Mouse (Mus musculus) brain, embryonic 18.5 days (tissue): ENCODE measurements around the gene Pomgnt2.

Experiments used
- DNase-seq: peaks from one replicate; pipeline ENCODE4 v3.0.0-alpha.2; 2012; ENCODE audit warnings: low read depth, low spot score

Gene Pomgnt2

DNA sequence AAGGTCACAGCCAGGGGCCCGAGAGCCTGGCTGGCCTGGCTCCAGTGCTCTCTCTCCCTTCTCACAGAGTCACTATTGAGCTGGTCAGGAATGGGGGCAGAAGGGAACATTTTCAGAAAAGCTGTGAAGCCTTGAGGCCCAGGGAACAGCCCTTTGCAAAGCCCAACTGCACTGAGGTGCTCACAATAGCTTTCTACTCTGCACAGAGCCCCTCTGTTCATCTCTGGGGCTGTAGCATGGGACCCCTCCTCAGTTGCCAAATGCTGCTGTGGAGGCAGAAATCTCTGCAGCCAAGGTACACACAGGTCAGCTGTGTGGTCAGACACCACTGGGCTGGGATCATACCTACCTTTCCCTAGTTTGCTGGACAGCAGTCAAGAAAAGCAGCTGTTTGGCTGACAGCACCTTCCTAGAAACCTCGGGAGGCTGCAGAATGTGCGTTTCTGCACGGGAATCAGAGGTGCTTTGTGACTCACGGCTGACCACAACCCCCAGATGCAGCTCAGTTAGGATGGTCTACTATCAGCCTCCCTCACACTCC is 27.0 kb downstream of the Pomgnt2 start:
- no peak for DNase-seq

DNA sequence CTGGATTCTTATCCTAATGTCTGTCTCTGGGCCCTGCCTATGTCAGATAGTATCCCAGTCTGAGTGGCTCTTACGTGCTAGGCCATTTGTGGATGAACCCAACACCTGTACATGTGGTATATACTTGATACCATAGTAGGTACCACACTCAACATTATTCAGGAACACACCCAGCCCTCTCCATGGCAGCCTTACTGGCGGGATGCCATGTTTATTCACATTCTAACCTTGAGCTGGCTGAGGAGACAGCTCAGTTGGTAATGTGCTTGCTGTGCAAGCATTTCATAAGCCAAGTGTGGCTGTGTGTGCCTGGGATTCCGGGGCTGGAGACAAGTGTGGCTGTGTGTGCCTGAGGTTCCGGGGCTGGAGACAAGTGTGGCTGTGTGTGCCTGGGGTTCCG is 28.7 kb downstream of the Pomgnt2 start:
- no peak for DNase-seq

DNA sequence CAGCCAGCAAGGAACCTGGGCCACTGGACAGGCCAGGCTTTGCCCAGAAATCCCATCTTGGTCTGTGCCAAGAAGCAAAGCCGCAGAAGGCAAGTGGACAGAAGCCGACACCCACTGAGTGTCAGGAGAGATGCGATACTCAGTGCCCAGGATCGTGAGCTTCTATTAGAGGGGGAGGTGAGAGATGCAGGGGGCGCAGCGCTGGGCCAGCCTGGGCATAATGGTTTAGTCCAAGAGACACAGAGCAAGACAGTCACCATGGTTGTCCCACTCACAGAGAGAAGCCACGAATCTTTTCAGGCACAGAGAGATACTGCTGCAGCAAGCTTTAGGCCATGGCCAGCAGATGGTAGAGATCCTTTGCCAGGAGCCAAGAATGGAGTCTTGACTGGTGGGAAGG is 32.0 kb downstream of the Pomgnt2 start:
- no peak for DNase-seq

GRCm38 (mm10) chr9:121959966-121960635 is 36.8 kb downstream of the Pomgnt2 start:
- no peak for DNase-seq

GRCm38 (mm10) chr9:121952596-121952995 is 44.3 kb downstream of the Pomgnt2 start:
- no peak for DNase-seq

GRCm38 (mm10) chr9:121951114-121951423 is 45.8 kb downstream of the Pomgnt2 start:
- no peak for DNase-seq

DNA sequence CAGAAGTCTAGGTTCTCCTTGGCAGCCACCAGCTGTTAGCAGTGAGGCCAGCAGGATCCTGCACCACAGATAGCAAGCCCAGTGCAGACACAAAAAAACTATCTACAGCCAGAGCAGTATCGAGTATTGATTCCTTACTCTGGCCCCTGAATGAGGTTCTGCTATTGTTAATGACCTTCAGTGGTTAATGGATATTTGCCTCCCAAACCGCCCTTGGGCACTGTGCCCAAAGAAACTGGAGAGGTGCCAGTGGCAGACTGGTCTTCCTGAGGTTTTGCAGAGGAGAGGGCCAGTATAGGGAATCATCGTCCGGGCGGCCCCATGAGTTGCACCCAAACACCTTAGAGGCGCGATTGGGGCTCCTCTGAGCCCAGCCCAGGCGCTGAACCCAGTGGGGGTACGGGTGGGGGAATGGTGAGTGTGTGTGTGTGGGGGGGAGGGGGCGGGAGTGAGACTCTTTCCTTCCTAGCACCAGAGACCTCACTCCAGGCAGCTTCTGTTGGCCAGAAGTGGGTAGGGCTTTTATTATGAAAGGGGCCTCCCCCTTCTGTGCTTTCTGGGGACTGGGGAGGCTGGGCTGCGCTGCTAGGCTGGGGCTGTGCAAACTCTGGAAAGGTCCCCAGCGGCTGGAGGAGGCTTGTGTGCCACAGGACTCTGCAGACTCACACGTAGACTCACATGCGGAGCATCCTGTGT is 46.3 kb downstream of the Pomgnt2 start, which contains the start of gene Fam198a:
Gene Fam198a, plus strand, starts transcription at position 571 of the 696 bp plus-strand sequence.
- DNase-seq: no peak

GRCm38 (mm10) chr9:121948431-121948830 is 48.5 kb downstream of the Pomgnt2 start:
- no peak for DNase-seq

GRCm38 (mm10) chr9:121947784-121948183 is 49.1 kb downstream of the Pomgnt2 start:
- DNase-seq: no peak

DNA sequence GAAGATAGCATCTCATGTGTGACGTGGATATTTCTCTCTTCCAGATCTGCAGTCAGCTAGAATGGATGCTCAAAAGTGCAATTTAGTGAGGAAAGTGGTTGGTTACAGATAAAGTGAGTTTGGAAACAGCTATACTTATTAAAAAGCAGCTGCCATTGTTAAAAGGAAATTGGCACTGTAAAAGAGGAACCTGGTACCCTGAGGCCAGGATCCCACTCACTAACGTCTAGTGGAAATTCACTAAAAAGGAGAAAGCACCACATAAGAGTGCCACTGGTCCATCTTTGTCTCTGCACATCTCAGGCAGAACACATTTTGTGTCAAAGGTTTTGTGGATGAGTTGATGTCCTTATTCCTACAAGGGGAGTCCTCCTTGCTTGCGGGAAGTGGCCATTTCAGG is 53.3 kb downstream of the Pomgnt2 start:
- no peak for DNase-seq

GRCm38 (mm10) chr9:121943005-121943404 is 53.9 kb downstream of the Pomgnt2 start:
- no peak for DNase-seq

- no peak for DNase-seq
Measured at GRCm38 (mm10) chr9:121937944-121938355, 59.0 kb downstream of the Pomgnt2 start.

DNA sequence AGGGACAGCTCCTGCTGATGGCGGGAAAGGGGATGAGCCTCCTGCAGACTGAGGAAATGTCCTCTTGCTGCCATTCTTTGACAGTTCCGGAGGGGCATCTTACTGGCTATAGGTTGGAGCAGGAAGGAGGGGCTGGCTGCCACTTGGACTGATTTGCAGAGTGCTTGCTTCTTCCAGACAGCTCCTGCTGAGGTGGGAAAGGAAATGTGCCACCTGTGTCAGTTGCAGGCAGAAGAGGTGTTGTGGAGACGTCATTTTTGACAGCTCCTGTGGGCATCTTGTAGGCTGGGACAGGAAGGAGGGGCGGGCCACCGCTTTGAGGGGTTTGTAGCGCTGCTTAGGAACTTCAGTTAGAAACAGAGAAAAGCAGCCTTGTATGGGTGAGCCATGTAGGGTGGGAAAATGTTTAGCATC is 59.5 kb downstream of the Pomgnt2 start:
- DNase-seq: no peak

GRCm38 (mm10) chr9:121936952-121937351 is 60.0 kb downstream of the Pomgnt2 start:
- no peak for DNase-seq

- DNase-seq: no peak
Measured at GRCm38 (mm10) chr9:121934856-121935255, 62.1 kb downstream of the Pomgnt2 start.
